Mouse (Mus musculus) midbrain, embryonic 15.5 days (tissue): ENCODE measurements around the gene Fam120a. TPM values are rescaled to one million over a fixed set of nuclear protein-coding genes. Genes with fewer than 3 reads are reported as not detected.

Experiments
- ATAC-seq: fragments of 200-750 bp; cut with Nextera tagmentation; replicated peaks from 2 replicates; pipeline ENCODE4 v1.8.0; 2017; ENCODE audit warnings: moderate TSS enrichment
- H3K27ac ChIP-seq: fragments of 300-500 bp; sonication (generic); 2 replicates; pipeline ENCODE4 v1.5.1; 2015; ENCODE audit warnings: mild to moderate bottlenecking, inconsistent platforms
- H3K27me3 ChIP-seq: fragments of 300-500 bp; sonication (generic); replicated peaks from 2 replicates; pipeline ENCODE4 v1.6.1; 2015; ENCODE audit warnings: inconsistent platforms
- H3K36me3 ChIP-seq: fragments of 300-500 bp; sonication (generic); replicated peaks from 2 replicates; pipeline ENCODE4 v1.6.1; 2015; ENCODE audit warnings: inconsistent platforms
- H3K4me1 ChIP-seq: fragments of 300-500 bp; sonication (generic); 2 replicates; pipeline ENCODE4 v1.6.1; 2015; ENCODE audit warnings: inconsistent platforms
- H3K4me2 ChIP-seq: fragments of 300-500 bp; sonication (generic); 2 replicates; pipeline ENCODE4 v1.6.1; 2015; ENCODE audit warnings: inconsistent platforms, mild to moderate bottlenecking, moderate library complexity
- H3K4me3 ChIP-seq: fragments of 300-500 bp; sonication (generic); 2 replicates; pipeline ENCODE4 v1.5.1; 2015; ENCODE audit warnings: mild to moderate bottlenecking, inconsistent platforms
- H3K9ac ChIP-seq: fragments of 300-500 bp; sonication (generic); 2 replicates; pipeline ENCODE4 v1.6.1; 2015; ENCODE audit warnings: mild to moderate bottlenecking, inconsistent platforms
- H3K9me3 ChIP-seq: fragments of 300-500 bp; sonication (generic); 2 replicates; pipeline ENCODE4 v1.6.1; 2016; ENCODE audit warnings: inconsistent platforms
- WGBS: fragments of 180-500 bp; shearing (Covaris S2); methylation state at CpG from one replicate; pipeline ENCODE4 v1.1.7; 2015; ENCODE audit warnings: mixed read lengths; 5-methylcytosine and 5-hydroxymethylcytosine counted together
- polyA plus RNA-seq: library from polyadenylated mRNA; unstranded; fragments of >200 nt; fragmentation: Nextera tagmentation; extraction: Ambion mirVana; gene quantifications from 2 replicates; pipeline ENCODE4 v1.2.1, GENCODE M21; 2015

Fam120a gene
- polyA plus RNA-seq, result 10.7 and 11.0 TPM in 2 replicates

- Histone ChIP-seq H3K9me3 (no peaks in the 10 kb centered on the region), H3K27ac (peak within 1 kb of the TSS; percentile 94), H3K4me1 (peaks cover 40% of the 10 kb centered on the region), H3K9ac (peak within 1 kb of the TSS; percentile 91), H3K4me3 (peak within 1 kb of the TSS; percentile 80), H3K4me2 (peak within 1 kb of the TSS; percentile 83), H3K27me3 (no peaks in the 10 kb centered on the region), H3K36me3 (no peaks in the 10 kb centered on the region)
- WGBS, result under 1% methylated on average over 89 of the region's 116 CpGs
- peak; percentile 92 for ATAC-seq
Measured at GRCm38 (mm10) chr13:48967956-48968749, at the start of gene Fam120a. Gene Fam120a, minus strand, starts transcription at chr13:48968017.

- Histone ChIP-seq H3K4me1 (peaks cover 20% of the 10 kb centered on the region), H3K9ac (no peak overlapping the region), H3K36me3 (no peaks in the 10 kb centered on the region), H3K9me3 (no peaks in the 10 kb centered on the region), H3K27me3 (no peaks in the 10 kb centered on the region; the same call in 1 of the 2 replicates), H3K4me2 (no peak overlapping the region), H3K4me3 (no peak overlapping the region), H3K27ac (no peak overlapping the region)
- no peak for ATAC-seq
- 100% methylated on average over 1 of the region's 1 CpGs for WGBS
Measured at GRCm38 (mm10) chr13:49017375-49017774, 49.6 kb upstream of the Fam120a start.

- ATAC-seq, result peak; percentile 90
- WGBS, result 1% methylated on average over 16 of the region's 16 CpGs
- H3K27ac ChIP-seq, result peak overlapping the region; percentile 90
- peak overlapping the region; percentile 53 for H3K4me2 ChIP-seq
- peak overlapping the region; percentile 27 for H3K4me3 ChIP-seq
- H3K27me3 ChIP-seq, result no peaks in the 10 kb centered on the region; the same call in 1 of the 2 replicates
- peaks cover 20% of the 10 kb centered on the region for H3K4me1 ChIP-seq
- peak overlapping the region; percentile 40 for H3K9ac ChIP-seq
- H3K36me3 ChIP-seq, result no peaks in the 10 kb centered on the region
- H3K9me3 ChIP-seq, result no peaks in the 10 kb centered on the region
Measured at GRCm38 (mm10) chr13:49016311-49016761, 48.5 kb upstream of the Fam120a start.

- peak overlapping the region; percentile 90 for H3K27ac ChIP-seq
- H3K27me3 ChIP-seq, result no peaks in the 10 kb centered on the region; the same call in 1 of the 2 replicates
- H3K4me1 ChIP-seq, result peaks cover 20% of the 10 kb centered on the region
- WGBS, result 3% methylated on average over 30 of the region's 30 CpGs
- H3K9me3 ChIP-seq, result no peaks in the 10 kb centered on the region
- peak overlapping the region; percentile 53 for H3K4me2 ChIP-seq
- ATAC-seq, result peak; percentile 81
- H3K4me3 ChIP-seq, result peak overlapping the region; percentile 27
- H3K36me3 ChIP-seq, result no peaks in the 10 kb centered on the region
- peak overlapping the region; percentile 40 for H3K9ac ChIP-seq
Measured at GRCm38 (mm10) chr13:49015366-49016306, 47.8 kb upstream of the Fam120a start.

GRCm38 (mm10) chr13:49013206-49013794, 45.5 kb upstream of the Fam120a start:
- ATAC-seq, result no peak
- peaks cover 17% of the 10 kb centered on the region for H3K4me1 ChIP-seq
- WGBS, result 35% methylated on average over 5 of the region's 5 CpGs
- no peak overlapping the region for H3K4me2 ChIP-seq
- H3K9ac ChIP-seq, result no peak overlapping the region
- H3K27me3 ChIP-seq, result no peaks in the 10 kb centered on the region; the same call in 1 of the 2 replicates
- H3K4me3 ChIP-seq, result no peak overlapping the region
- no peak overlapping the region for H3K27ac ChIP-seq
- no peaks in the 10 kb centered on the region for H3K36me3 ChIP-seq
- H3K9me3 ChIP-seq, result no peaks in the 10 kb centered on the region

- ATAC-seq, result no peak
- Histone ChIP-seq H3K36me3 (no peaks in the 10 kb centered on the region), H3K4me3 (no peak overlapping the region), H3K27ac (no peak overlapping the region), H3K4me2 (no peak overlapping the region), H3K4me1 (no peaks in the 10 kb centered on the region), H3K27me3 (no peaks in the 10 kb centered on the region), H3K9me3 (no peaks in the 10 kb centered on the region), H3K9ac (no peak overlapping the region)
- WGBS, result 38% methylated on average over 3 of the region's 3 CpGs
Measured at GRCm38 (mm10) chr13:49001691-49002090, 33.9 kb upstream of the Fam120a start.

GRCm38 (mm10) chr13:48998591-48998990, 30.8 kb upstream of the Fam120a start:
- WGBS, result 8% methylated on average over 6 of the region's 6 CpGs
- Histone ChIP-seq H3K27me3 (no peaks in the 10 kb centered on the region), H3K36me3 (no peaks in the 10 kb centered on the region), H3K9me3 (no peaks in the 10 kb centered on the region), H3K4me2 (no peak overlapping the region), H3K9ac (no peak overlapping the region), H3K4me1 (peaks cover 8% of the 10 kb centered on the region), H3K4me3 (no peak overlapping the region), H3K27ac (no peak overlapping the region)
- no peak; the same call in 1 of the 2 replicates for ATAC-seq

GRCm38 (mm10) chr13:48996731-48997130, 28.9 kb upstream of the Fam120a start:
- WGBS, result 85% methylated on average over 4 of the region's 4 CpGs
- no peak for ATAC-seq
- no peak overlapping the region for H3K4me3 ChIP-seq
- H3K36me3 ChIP-seq, result no peaks in the 10 kb centered on the region
- H3K4me2 ChIP-seq, result no peak overlapping the region
- no peaks in the 10 kb centered on the region for H3K27me3 ChIP-seq
- no peak overlapping the region for H3K9ac ChIP-seq
- peaks cover 8% of the 10 kb centered on the region for H3K4me1 ChIP-seq
- no peaks in the 10 kb centered on the region for H3K9me3 ChIP-seq
- no peak overlapping the region for H3K27ac ChIP-seq

- no peaks in the 10 kb centered on the region for H3K27me3 ChIP-seq
- 0 out of 2 replicates have a peak overlapping the region, but pooled peaks have one; percentile 40 for H3K27ac ChIP-seq
- peaks cover 8% of the 10 kb centered on the region for H3K4me1 ChIP-seq
- H3K36me3 ChIP-seq, result no peaks in the 10 kb centered on the region
- peak; percentile 93 for ATAC-seq
- H3K4me2 ChIP-seq, result no peak overlapping the region; the same call in 1 of the 2 replicates
- no peaks in the 10 kb centered on the region for H3K9me3 ChIP-seq
- no peak overlapping the region for H3K9ac ChIP-seq
- WGBS, result 2% methylated on average over 3 of the region's 3 CpGs
- no peak overlapping the region for H3K4me3 ChIP-seq
Measured at GRCm38 (mm10) chr13:48994903-48995302, 27.1 kb upstream of the Fam120a start.

GRCm38 (mm10) chr13:48992914-48993313, 25.1 kb upstream of the Fam120a start:
- Histone ChIP-seq H3K4me2 (no peak overlapping the region), H3K36me3 (no peaks in the 10 kb centered on the region), H3K4me3 (no peak overlapping the region), H3K9ac (no peak overlapping the region), H3K27ac (no peak overlapping the region), H3K27me3 (no peaks in the 10 kb centered on the region), H3K4me1 (peaks cover 8% of the 10 kb centered on the region), H3K9me3 (no peaks in the 10 kb centered on the region)
- no peak for ATAC-seq

- 77% methylated on average over 2 of the region's 2 CpGs for WGBS
- no peak for ATAC-seq
- H3K27ac ChIP-seq, result no peak overlapping the region
Measured at GRCm38 (mm10) chr13:48990138-48990537, 22.3 kb upstream of the Fam120a start.

More at GRCm38 (mm10) chr13:48990138-48990537, 22.3 kb upstream of the Fam120a start:
- Histone ChIP-seq H3K36me3 (no peaks in the 10 kb centered on the region), H3K9me3 (no peaks in the 10 kb centered on the region), H3K9ac (no peak overlapping the region), H3K27me3 (no peaks in the 10 kb centered on the region), H3K4me3 (no peak overlapping the region), H3K4me1 (peaks cover 7% of the 10 kb centered on the region), H3K4me2 (no peak overlapping the region)
